Mouse (Mus musculus): ENCODE data around the gene Cib1.

Cib1 gene

DNA sequence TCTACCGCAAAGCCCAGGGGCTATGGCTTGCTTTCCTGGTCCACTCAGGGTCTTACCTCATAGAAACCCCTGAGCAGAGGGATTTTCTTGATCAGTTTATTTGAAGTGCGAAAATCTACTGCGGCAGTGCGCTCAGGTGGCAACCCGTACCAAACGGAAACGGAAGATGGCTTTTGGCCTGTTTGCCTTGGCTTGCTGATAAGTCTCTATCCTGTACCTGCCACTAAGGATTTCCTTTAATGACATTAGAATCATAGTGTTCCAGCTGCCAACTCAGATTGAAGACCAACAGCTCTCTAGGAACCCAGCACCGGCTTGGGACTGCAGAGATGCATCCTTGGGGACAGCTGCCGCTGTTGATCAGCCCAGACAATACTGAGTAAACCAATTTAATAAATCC is 1.2 kb upstream of the Cib1 start:
- DNase-seq (ENCODE audit: low spot score): peak; percentile 23

GRCm38 (mm10) chr7:80231971-80232488 is 583 bp downstream of the Cib1 start:
- DNase-seq (ENCODE audit: low spot score): peak; percentile 70

DNA sequence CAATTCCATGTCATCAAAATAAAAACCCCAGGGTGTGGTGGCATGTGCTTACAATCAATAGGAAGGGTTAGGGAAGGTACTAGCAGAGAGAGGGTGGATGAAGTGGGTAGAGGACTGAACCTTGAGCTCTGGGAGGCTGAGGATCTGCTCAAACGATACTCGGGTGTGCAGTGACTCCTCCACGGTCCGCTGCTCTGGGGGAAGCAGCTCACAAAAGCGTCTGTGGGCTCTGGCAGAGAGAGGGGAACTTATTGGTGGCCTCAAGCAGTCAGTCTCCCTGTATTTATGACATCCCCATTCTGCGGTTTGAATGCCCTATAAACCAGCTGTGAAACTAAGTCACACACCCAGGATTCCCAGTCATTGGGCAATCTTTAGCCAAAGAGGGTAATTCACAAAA is 2.4 kb downstream of the Cib1 start:
- DNase-seq (ENCODE audit: low spot score): no peak

DNA sequence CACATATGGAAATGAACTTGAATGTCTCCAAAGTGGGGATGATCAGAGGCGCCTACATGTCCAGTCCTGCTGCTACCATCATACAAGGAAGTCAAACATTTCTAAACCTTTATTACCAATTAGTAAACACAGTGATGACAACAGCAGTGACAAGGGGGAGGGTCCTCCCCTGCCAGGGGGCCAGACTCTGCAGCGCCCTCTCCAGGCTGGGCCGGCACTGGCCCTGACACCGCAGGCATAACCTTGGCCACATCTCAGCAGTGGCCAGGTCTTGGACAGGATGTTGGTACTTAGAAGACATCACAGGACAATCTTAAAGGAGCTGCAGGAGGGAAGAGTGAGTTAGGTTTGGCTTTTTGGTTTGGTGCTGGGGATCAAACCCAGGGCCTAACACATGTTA is 5.5 kb downstream of the Cib1 start:
- DNase-seq (ENCODE audit: low spot score): no peak

DNA sequence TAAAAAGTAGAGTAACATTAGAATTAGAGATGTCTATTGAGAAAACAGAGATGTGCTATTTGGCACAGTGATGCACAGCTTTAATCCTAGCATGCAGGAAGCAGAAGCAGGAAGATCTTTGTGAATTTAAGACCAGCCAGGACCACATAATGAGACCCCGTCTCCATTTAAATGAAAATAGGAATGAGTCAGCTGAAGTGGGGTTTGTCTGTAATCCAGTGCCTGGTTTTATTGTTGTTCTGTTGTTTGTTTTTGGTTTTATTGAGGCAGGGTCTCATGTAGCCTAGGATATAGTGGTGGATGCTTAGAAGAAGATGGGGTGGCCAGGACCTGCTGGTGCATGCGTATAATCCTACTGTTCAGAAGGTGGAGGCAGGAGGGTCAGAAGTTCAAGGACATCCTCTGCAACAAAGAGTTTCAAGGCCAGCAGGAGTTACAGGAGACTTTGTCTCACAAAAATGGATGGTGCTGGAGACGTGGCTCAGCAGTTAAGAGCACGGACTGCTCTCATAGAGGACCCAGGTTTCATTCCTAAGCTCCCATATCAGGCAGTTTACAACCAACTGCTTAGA is 11.3 kb downstream of the Cib1 start:
- DNase-seq (ENCODE audit: low spot score): no peak

- DNase-seq (ENCODE audit: low spot score): no peak
These were observed 12.3 kb downstream of the Cib1 start for GRCm38 (mm10) chr7:80220237-80220797.

- no peak for DNase-seq (ENCODE audit: low spot score)
These were observed 13.9 kb downstream of the Cib1 start for GRCm38 (mm10) chr7:80218666-80219065.

DNA sequence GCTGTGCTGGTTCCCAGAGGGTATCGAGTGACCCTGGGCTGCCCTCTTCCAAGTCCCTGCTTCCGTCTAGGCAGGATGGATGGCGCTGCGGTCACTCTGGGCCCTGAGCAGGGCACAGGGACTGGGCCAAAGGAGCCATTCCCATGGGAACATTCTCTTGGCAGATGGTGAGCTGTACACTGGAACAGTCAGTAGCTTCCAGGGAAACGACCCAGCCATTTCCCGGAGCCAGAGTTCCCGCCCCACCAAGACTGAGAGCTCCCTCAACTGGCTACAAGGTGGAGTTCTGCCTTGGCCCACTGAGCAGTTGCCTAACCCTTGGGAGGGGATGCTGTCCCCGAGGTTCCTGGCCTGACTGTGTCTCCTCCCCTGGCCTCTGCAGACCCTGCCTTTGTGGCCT is 16.0 kb downstream of the Cib1 start:
- peak; percentile 79 for DNase-seq (ENCODE audit: low spot score)

GRCm38 (mm10) chr7:80215398-80215797 is 17.2 kb downstream of the Cib1 start:
- peak; percentile 81 for DNase-seq (ENCODE audit: low spot score)

DNA sequence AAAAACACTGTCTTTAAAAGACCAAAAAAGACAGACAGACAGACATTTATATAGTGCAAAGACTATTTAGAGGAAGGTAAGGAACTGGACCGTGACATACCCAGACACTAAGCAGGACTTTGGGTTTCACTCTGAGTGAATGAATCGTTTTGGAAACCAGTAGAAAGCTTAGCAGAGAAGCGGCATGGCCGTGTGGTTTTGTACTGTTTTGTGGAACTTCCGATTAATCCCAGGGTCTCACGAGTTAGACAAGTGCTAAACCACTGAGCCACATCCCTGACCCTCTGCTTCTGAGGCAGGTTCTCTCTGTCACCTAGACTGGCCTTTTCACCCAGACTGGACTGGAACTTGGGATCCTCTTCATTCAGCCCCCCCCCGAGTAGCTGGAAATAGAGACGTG is 18.2 kb downstream of the Cib1 start:
- no peak for DNase-seq (ENCODE audit: low spot score)

GRCm38 (mm10) chr7:80213604-80214003 is 19.0 kb downstream of the Cib1 start:
- DNase-seq (ENCODE audit: low spot score): no peak

DNA sequence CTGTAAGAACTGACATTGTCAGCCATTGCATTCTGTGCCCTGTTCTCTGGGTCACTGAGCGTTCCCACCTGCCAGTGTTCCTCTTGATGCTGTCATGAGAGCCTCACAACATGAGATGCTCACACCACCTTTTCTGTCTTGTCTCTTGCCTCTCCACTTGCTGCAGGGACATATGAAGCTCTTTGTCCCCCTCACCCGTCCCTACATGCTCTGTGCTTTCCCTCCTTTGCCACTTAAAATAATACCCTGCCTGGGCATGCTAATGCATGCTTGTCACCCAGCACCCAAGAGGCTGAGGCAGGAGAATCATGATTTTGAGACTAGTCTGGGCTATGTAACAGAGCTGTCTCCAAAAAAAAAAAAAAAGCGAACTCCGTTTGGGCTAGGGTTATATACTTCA is 21.6 kb downstream of the Cib1 start:
- no peak for DNase-seq (ENCODE audit: low spot score)

DNA sequence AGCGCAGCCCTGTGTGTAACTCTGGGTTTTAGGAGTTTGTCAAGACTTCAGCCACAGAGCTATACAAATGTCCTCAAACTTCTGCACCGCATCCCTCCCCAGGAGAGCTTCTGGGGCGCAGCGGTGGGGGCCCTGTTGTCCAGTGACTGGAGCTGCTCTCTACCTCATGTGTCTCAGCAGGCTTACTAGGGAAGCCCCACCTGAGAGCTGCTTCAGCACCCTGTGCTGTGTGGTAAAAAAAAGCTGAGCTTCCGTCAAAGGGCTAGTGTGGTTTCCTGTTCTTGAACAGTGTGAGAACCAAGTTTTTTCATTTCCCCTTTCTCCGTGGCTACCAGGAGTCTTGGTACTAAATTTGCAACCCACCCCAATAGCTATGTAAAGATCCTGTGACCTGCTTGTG is 22.9 kb downstream of the Cib1 start:
- no peak for DNase-seq (ENCODE audit: low spot score)

DNA sequence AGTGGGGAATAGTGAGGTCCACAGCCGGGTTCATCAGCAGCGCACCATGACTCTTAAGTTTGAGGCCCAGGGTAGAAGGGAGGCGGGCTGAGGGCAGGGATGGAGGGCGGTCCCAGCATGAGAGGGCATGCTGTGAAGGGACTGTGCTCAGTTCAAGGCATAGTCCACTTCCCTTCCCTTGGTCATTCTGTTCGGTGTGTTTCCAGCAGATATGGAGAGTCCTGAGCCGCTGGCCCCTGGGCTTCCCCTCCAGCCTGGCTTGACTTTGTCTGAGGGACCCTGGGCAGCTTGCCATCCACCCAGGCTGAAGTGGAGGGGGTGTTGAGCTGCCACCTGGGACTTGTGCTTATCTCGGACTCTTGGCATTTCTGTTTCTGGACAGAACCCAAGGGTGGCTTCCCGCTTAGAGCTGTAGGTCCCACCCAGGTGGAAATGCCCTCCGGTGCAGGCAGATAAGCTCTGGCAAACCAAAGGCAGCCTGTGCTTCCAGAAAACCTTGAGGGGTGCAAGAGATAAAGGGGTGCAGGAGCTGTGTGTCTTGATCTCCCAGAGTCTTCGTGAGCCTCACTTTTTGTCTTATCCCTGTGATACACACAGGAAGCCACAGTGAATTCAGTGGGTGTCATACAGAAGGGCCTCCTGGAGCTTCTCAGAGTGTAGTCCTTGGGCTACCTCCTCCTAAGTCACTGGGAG is 23.7 kb downstream of the Cib1 start:
- no peak for DNase-seq (ENCODE audit: low spot score)

DNA sequence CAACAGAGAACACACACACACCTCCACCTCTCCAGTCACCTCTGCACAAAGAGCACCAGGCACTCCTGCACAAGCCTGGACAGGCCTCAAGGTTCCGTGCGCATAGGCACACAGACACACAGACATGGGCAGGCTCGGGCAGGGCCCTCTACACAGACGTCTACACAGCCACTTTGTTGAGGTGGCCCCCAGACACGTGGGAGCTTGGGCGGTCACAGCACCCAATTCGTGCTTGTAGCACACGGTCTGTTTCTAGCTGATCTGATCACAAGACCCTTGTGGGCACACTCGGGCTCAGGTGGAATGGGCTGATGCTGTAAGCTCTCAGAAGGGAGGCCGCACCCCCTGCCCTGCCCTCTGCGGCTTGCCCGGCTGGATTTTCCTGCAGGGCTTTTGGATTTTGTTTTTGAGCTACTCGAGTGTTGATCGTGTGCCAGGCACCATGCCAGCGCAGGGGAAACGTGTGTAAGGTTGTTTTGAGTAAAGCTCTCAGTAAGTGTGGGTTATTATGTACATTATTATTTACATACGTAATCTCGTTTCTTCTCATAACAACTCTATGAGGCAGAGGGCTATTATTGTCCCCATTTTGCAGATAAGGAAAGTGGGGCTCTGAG is 24.5 kb downstream of the Cib1 start:
- no peak for DNase-seq (ENCODE audit: low spot score)

- no peak for DNase-seq (ENCODE audit: low spot score)
These were observed 25.3 kb downstream of the Cib1 start for GRCm38 (mm10) chr7:80207314-80207731.

DNA sequence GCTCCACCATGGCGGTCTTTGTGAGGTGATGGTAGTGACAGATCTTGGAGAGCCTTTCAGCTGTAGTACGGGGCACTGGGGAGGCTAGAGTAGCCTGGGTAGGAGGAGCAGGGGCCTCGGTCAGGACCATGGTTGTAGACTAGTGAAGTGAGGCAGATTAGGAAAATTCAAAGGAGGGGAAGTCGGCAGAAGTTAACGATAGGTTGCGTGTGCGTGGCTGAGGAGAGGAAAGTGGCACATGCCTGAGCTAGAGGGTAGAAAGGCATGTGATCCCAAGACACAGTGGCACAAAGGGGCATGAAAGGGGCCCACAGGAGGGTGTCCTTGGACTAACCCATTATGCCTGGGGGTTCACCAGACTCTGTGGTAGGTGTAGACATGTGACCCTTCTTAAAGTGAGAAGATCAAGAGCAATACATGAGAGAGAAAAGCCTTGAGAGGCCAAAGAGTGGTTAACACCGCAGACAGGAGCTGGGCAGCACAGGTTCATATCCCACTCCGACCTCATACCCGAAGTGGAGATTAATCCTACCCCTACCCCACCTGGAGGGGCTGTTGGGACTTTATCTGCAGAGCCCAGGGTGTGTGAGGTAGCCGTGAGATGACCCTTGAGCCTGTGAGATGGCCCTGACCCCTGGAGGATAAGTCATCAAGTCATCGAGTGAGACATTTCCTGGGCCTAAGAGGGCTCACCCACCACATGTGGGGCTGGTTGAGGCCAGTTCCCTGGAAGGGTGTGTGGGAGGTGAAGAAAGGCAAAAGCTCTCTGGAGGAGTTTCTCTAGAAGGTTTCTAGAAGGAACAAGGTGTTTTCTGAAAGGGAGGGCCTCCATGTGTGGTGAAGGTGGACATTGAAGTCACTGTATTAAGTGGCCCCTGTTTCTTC is 26.7 kb downstream of the Cib1 start:
- DNase-seq (ENCODE audit: low spot score): no peak

DNA sequence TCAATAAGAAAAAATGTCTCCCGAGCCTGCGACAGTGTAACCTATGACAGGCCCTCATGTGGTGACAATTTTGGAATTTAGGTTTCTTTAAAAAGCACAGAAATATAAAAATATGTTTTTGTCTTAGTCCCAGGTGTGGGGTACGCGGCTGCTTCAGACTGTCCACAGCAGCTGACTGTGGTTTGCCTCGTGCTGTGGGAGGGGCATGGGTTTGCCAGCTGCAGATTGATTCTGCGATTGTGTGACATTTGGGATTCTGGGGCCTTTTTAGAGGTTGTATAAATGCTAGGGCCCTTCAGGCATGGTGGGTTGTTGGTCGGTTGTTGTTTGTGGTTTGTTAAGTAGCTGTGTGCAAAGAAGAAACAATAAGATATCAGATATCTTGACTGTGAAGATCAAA is 27.7 kb downstream of the Cib1 start:
- DNase-seq (ENCODE audit: low spot score): no peak

DNA sequence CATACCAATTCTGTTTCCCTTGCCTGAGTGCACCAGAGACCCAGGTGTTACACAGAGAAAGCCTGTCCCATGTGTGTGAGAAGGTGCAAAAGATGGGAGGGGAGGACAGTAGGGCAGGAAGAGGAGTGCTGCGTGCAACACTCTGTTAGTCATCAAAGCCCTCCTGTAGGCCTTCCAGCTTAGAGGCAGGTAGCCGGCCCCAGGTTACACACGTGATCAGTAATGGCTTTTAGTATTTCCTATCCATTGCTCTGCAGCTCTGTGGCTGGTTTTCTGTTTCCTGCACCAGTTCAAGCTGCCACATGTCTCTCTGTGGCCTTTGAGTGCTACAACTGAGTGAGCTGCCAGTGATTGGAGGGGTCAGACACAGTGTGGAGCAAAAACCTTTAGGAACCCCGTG is 28.3 kb downstream of the Cib1 start:
- no peak for DNase-seq (ENCODE audit: low spot score)

DNA sequence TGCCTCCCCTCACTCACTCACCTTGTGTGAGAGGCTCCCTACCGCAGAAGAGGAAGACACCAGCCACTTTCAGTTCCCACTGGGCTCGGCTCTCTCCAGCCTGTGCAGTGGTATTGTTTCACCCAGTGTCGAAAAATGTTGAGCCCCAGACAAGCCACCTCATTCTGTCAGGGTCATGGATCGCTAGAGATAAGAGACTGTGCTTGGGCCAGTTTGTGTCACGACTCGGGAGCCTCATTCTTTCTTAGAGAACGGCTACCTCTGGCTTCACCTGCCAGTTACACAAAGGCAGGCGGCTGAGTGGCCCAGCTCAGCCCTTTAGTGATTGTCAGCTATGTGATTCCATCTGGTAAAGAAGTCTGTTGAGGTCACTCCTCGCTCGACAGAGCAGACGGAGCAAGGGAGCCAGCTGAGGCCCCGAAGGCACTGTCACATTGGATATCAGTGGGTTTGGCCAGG is 28.9 kb downstream of the Cib1 start:
- no peak for DNase-seq (ENCODE audit: low spot score)

DNA sequence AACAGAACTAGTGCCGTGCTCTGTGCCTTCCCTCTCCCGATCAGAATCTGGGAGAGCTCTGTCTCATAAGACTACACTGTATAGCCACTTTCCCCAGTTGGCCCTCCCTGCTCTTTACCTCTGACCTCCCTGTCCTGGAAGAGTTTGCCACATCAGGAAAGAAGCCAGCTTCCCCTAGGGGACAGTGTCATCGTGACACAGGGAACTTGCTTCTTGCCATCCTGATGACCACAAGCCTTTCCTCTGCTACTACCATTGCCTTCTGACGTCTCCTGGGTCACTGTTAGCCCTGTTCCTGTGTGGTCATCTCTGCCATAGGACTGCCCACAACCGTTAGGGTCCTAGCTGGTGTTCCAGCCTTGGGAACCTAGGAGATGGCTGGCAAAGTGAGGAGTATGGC is 29.7 kb downstream of the Cib1 start:
- DNase-seq (ENCODE audit: low spot score): no peak

DNA sequence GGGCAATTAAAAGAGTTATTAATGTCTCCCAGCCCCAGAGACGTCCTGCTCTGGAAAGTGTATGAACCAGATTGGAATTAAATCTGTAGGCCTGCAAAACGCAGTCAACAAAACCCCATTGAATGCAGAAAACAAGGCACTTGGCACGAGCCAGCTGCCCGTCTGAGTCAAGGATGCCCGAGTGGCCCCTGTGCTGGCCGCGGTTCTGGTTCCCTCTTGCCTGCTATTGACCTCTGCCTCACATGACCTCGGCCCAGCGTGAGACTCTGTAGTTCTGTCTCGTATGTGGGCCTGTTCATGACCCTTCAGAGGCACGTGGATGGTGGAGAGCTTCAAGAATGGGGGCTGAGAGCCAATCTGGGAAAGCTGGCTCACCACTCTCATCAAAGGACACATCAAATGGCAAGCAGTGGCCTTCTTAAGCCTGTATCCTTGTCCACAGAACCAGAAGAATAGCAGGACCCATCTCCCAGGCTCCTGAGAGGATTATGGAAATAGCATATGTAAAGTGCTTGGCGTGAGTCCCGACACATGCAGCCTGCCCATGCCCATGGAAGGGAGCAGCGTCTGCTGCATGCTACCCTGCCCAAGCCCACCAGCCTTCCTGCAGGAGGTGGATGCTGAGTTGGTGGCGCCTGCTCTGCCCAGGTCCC is 30.6 kb downstream of the Cib1 start:
- DNase-seq (ENCODE audit: low spot score): no peak

Measured in MN1 (cell line).